Mouse (Mus musculus): ENCODE data around the gene Gatad2a. TPM values are rescaled to one million over a fixed set of nuclear protein-coding genes. Genes with fewer than 3 reads are reported as not detected.
A peak's percentile ranks its signal among the peaks of the same experiment; 100 is the strongest.
"Not testable (repeated sequence)": the region's sequence is repeated elsewhere in the genome, so short reads cannot be mapped to it uniquely, and the experiment has no call there.

Gene Gatad2a
- polyA plus RNA-seq, 1 experiment from 2014 or later = 27.2 TPM

DNA sequence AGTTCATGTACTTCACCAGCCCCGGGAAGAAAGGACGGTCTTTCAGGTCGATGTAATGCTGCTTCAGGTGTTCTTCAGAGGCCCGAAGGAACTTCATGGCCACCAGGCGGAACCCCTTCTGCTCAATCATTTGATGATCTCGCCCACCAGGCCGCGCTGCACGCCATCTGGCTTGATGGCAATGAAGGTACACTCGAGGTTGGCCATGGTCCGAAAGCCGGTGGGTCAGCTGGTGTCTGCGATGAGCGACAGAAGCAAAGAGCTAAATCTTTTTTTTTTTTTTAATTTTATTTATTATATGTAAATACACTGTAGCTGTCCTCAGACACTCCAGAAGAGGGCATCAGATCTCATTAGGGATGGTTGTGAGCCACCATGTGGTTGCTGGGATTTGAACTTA lies 14.6 kb upstream of the Gatad2a start:
- H3K9me3 ChIP-seq; ATAC-seq (replicated peaks); H3K27me3 ChIP-seq (replicated peaks); H3K4me3 ChIP-seq; H3K4me2 ChIP-seq; H3K4me1 ChIP-seq; H3K9ac ChIP-seq; H3K27ac ChIP-seq; H3K36me3 ChIP-seq (replicated peaks): not testable (repeated sequence)
- WGBS = 94% methylated on average over 14 of the region's 14 CpGs

GRCm38 (mm10) chr8:70005178-70005577 lies 9.0 kb upstream of the Gatad2a start:
- Histone ChIP-seq H3K9me3 (no peaks in the 10 kb centered on the region), H3K4me1 (peaks cover 7% of the 10 kb centered on the region; the same call in 1 of the 2 replicates), H3K36me3 (replicated peaks) (no peaks in the 10 kb centered on the region), H3K4me3 (no peak overlapping the region), H3K27me3 (replicated peaks) (no peaks in the 10 kb centered on the region), H3K27ac (no peak overlapping the region), H3K4me2 (no peak overlapping the region), H3K9ac (no peak overlapping the region)
- WGBS = 52% methylated on average over 2 of the region's 2 CpGs
- no peak for ATAC-seq (replicated peaks)

DNA sequence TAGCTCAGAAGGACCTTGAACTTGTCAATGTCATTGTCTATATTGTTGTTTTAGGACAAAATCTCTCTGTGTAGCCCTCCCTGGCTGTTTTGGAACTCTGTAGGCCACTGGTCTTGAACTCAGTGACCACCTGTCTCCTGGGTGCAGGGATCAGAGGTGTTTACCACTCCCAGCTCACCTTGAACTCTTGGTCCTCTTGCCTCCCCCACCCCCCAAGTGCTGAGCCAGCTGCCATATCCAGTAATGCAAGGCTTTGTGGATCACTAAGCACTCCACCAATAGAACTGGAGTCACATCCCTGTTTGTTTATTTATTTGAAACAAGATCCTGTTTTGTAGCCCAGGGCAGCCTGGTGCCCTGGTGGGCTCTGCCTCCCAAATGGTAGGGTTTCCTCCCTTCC lies 8.2 kb upstream of the Gatad2a start:
- no peak overlapping the region for H3K4me3 ChIP-seq
- H3K9ac ChIP-seq = no peak overlapping the region
- H3K9me3 ChIP-seq = no peaks in the 10 kb centered on the region
- H3K27me3 ChIP-seq (replicated peaks) = no peaks in the 10 kb centered on the region
- H3K27ac ChIP-seq = no peak overlapping the region
- H3K4me2 ChIP-seq = no peak overlapping the region
- H3K4me1 ChIP-seq = peaks cover 7% of the 10 kb centered on the region; the same call in 1 of the 2 replicates
- H3K36me3 ChIP-seq (replicated peaks) = no peaks in the 10 kb centered on the region
- ATAC-seq (replicated peaks) = no peak

- 57% methylated on average over 4 of the region's 4 CpGs for whole genome bisulfite sequencing
- Histone ChIP-seq H3K27me3 (replicated peaks) (no peaks in the 10 kb centered on the region), H3K27ac (no peak overlapping the region), H3K4me1 (peaks cover 7% of the 10 kb centered on the region; the same call in 1 of the 2 replicates), H3K9ac (no peak overlapping the region), H3K4me2 (no peak overlapping the region), H3K9me3 (no peaks in the 10 kb centered on the region), H3K4me3 (no peak overlapping the region), H3K36me3 (replicated peaks) (no peaks in the 10 kb centered on the region)
- ATAC-seq (replicated peaks) = no peak
These were observed 7.0 kb upstream of the Gatad2a start for GRCm38 (mm10) chr8:70003204-70003657.

DNA sequence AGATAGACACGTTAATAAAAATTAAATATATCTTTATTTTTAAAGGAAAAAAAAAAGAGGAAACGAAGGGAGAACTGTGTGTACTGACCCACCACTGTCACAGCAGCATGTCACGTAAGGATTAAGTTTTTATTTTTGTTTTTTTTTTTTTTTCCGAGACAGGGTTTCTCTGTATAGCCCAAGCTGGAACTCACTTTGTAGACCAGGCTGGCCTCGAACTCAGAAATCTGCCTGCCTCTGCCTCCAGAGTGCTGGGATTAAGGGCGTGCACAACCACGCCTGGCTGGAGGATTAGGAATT lies 5.7 kb upstream of the Gatad2a start:
- not testable (repeated sequence) for ATAC-seq (replicated peaks); H3K27ac ChIP-seq; H3K36me3 ChIP-seq (replicated peaks); H3K27me3 ChIP-seq (replicated peaks); H3K4me3 ChIP-seq; H3K9ac ChIP-seq; H3K9me3 ChIP-seq
- Histone ChIP-seq H3K4me1 (peaks cover 10% of the 10 kb centered on the region; the same call in 1 of the 2 replicates), H3K4me2 (peak overlapping the region; percentile 21)
- WGBS = 44% methylated on average over 7 of the region's 7 CpGs

GRCm38 (mm10) chr8:70001176-70001891 lies 5.2 kb upstream of the Gatad2a start:
- Histone ChIP-seq H3K4me1 (peaks cover 12% of the 10 kb centered on the region; the same call in 1 of the 2 replicates), H3K4me3 (no peak overlapping the region), H3K36me3 (replicated peaks) (no peaks in the 10 kb centered on the region), H3K27ac (no peak overlapping the region), H3K9me3 (no peaks in the 10 kb centered on the region), H3K9ac (no peak overlapping the region), H3K4me2 (peak overlapping the region; percentile 21), H3K27me3 (replicated peaks) (no peaks in the 10 kb centered on the region)
- WGBS = 4% methylated on average over 16 of the region's 16 CpGs
- ATAC-seq (replicated peaks) = no peak

- no peak overlapping the region for H3K4me2 ChIP-seq
- ATAC-seq (replicated peaks) = no peak
- H3K36me3 ChIP-seq (replicated peaks) = no peaks in the 10 kb centered on the region
- no peak overlapping the region for H3K4me3 ChIP-seq
- H3K27me3 ChIP-seq (replicated peaks) = no peaks in the 10 kb centered on the region
- H3K4me1 ChIP-seq = peaks cover 15% of the 10 kb centered on the region
- H3K9me3 ChIP-seq = no peaks in the 10 kb centered on the region
- H3K9ac ChIP-seq = no peak overlapping the region
- WGBS = 87% methylated on average over 2 of the region's 2 CpGs
- no peak overlapping the region for H3K27ac ChIP-seq
These were observed 4.0 kb upstream of the Gatad2a start for GRCm38 (mm10) chr8:70000226-70000625.

GRCm38 (mm10) chr8:69999236-69999635 lies 3.1 kb upstream of the Gatad2a start:
- H3K27me3 ChIP-seq (replicated peaks) = no peaks in the 10 kb centered on the region
- no peak overlapping the region for H3K9ac ChIP-seq
- no peak overlapping the region for H3K27ac ChIP-seq
- H3K9me3 ChIP-seq = no peaks in the 10 kb centered on the region
- peaks cover 22% of the 10 kb centered on the region for H3K4me1 ChIP-seq
- no peak overlapping the region for H3K4me2 ChIP-seq
- H3K4me3 ChIP-seq = no peak overlapping the region
- 92% methylated on average over 4 of the region's 4 CpGs for WGBS
- ATAC-seq (replicated peaks) = no peak
- H3K36me3 ChIP-seq (replicated peaks) = no peaks in the 10 kb centered on the region

DNA sequence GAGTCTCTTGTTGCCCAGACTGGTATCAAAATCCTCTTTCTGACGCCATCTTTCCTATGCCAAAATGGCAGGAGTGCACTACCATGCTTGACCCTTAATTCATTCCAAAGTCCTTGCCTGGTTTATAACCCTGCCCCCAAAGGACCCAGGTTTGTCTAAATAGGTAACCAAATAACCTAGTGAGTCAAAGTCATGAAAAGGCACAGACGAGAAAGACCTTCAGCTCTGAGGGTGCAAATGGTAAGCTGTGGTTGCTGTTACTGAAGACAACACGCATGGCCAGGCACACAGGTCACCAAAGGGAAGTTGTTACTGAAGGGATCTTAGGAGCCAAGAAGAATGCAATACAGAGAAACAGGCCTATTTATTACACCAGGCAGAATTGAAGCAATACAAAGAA lies 2.5 kb upstream of the Gatad2a start:
- WGBS = 92% methylated on average over 3 of the region's 3 CpGs
- ATAC-seq (replicated peaks) = no peak

GRCm38 (mm10) chr8:69996589-69997285 lies 553 bp upstream of the Gatad2a start:
- peak overlapping the region; percentile 63 for H3K9ac ChIP-seq
- peak overlapping the region; percentile 72 for H3K27ac ChIP-seq
- no peaks in the 10 kb centered on the region for H3K27me3 ChIP-seq (replicated peaks)
- H3K36me3 ChIP-seq (replicated peaks) = no peaks in the 10 kb centered on the region
- H3K4me3 ChIP-seq = peak overlapping the region; percentile 83
- H3K4me2 ChIP-seq = peak overlapping the region; percentile 91
- no peaks in the 10 kb centered on the region for H3K9me3 ChIP-seq
- peaks cover 24% of the 10 kb centered on the region for H3K4me1 ChIP-seq
- 0 out of 2 replicates have a peak, but pooled peaks have one; percentile 0 for ATAC-seq (replicated peaks)
- 4% methylated on average over 35 of the region's 35 CpGs for WGBS

More for the DNA sequence above, 2.5 kb upstream of the Gatad2a start:
- no peak overlapping the region for H3K9ac ChIP-seq
- no peaks in the 10 kb centered on the region for H3K27me3 ChIP-seq (replicated peaks)
- peaks cover 22% of the 10 kb centered on the region for H3K4me1 ChIP-seq
- H3K9me3 ChIP-seq = no peaks in the 10 kb centered on the region
- H3K36me3 ChIP-seq (replicated peaks) = no peaks in the 10 kb centered on the region
- H3K4me3 ChIP-seq = no peak overlapping the region
- no peak overlapping the region for H3K4me2 ChIP-seq
- H3K27ac ChIP-seq = no peak overlapping the region

GRCm38 (mm10) chr8:69995422-69995775 lies 785 bp downstream of the Gatad2a start:
- Histone ChIP-seq H3K27ac (peak overlapping the region; percentile 81; the same call in 1 of the 2 replicates), H3K36me3 (replicated peaks) (no peaks in the 10 kb centered on the region), H3K4me2 (peak overlapping the region; percentile 69), H3K9ac (peak overlapping the region; percentile 57), H3K9me3 (no peaks in the 10 kb centered on the region), H3K4me1 (peaks cover 18% of the 10 kb centered on the region), H3K4me3 (peak overlapping the region; percentile 83), H3K27me3 (replicated peaks) (no peaks in the 10 kb centered on the region)
- WGBS = 0% methylated on average over 7 of the region's 7 CpGs
- ATAC-seq (replicated peaks) = no peak

DNA sequence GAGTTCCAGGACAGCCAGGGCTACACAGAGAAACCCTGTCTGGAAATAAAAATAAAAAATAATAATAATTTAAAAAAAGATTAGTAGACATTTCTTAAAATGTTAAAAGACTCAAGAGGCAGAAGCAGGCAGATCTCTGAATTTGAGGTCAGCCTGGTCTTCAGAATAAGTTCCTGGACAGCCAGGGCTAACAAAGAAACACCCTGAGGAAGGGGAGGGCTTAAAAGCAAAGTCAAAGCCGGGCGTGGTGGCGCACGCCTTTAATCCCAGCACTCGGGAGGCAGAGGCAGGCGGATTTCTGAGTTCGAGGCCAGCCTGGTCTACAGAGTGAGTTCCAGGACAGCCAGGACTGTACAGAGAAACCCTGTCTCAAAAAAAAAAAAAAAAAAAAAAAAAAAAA lies 7.2 kb downstream of the Gatad2a start:
- not testable (repeated sequence) for H3K4me2 ChIP-seq; H3K27ac ChIP-seq; H3K36me3 ChIP-seq (replicated peaks); H3K4me1 ChIP-seq; H3K27me3 ChIP-seq (replicated peaks); H3K4me3 ChIP-seq; H3K9ac ChIP-seq; ATAC-seq (replicated peaks); H3K9me3 ChIP-seq
- WGBS = 99% methylated on average over 7 of the region's 7 CpGs

GRCm38 (mm10) chr8:69987744-69988143 lies 8.4 kb downstream of the Gatad2a start:
- Histone ChIP-seq H3K9me3 (no peaks in the 10 kb centered on the region), H3K27ac (no peak overlapping the region), H3K4me3 (no peak overlapping the region), H3K4me2 (no peak overlapping the region), H3K9ac (no peak overlapping the region), H3K27me3 (replicated peaks) (no peaks in the 10 kb centered on the region), H3K4me1 (no peaks in the 10 kb centered on the region), H3K36me3 (replicated peaks) (no peaks in the 10 kb centered on the region)
- no peak for ATAC-seq (replicated peaks)
